Mouse (Mus musculus) heart, postnatal 0 days (tissue): ENCODE results near the gene Mfrp. TPM values are rescaled to one million over a fixed set of nuclear protein-coding genes. Genes with fewer than 3 reads are reported as not detected.
A peak's percentile ranks its signal among the peaks of the same experiment; 100 is the strongest.

Source experiments
- ATAC-seq: fragments of 200-750 bp; cut with Nextera tagmentation; 2 replicates; pipeline ENCODE4 v1.8.0; 2017; ENCODE audit warnings: low read depth, moderate number of reproducible peaks, moderate library complexity; ENCODE audit not compliant: insufficient read depth
- DNase-seq: peaks from one replicate; pipeline ENCODE4 v3.0.0-alpha.2; 2016; ENCODE audit warnings: low spot score
- H3K27ac ChIP-seq: fragments of 300-500 bp; sonication (generic); 2 replicates; pipeline ENCODE4 v1.5.1; 2014; ENCODE audit warnings: low read depth, mild to moderate bottlenecking
- H3K27me3 ChIP-seq: fragments of 300-500 bp; sonication (generic); 2 replicates; pipeline ENCODE4 v1.6.1; 2014; ENCODE audit warnings: low read length, mixed read lengths; ENCODE audit not compliant: control insufficient read depth, insufficient read depth
- H3K36me3 ChIP-seq: fragments of 300-500 bp; sonication (generic); replicated peaks from 2 replicates; pipeline ENCODE4 v1.6.1; 2014; ENCODE audit warnings: low read length, mixed read lengths; ENCODE audit not compliant: control insufficient read depth, insufficient read depth
- H3K4me1 ChIP-seq: fragments of 300-500 bp; sonication (generic); 2 replicates; pipeline ENCODE4 v1.6.1; 2014; ENCODE audit warnings: antibody characterized with exemption; ENCODE audit not compliant: control insufficient read depth, insufficient read depth
- H3K4me2 ChIP-seq: fragments of 300-500 bp; sonication (generic); 2 replicates; pipeline ENCODE4 v1.6.1; 2014; ENCODE audit warnings: low read depth, mild to moderate bottlenecking, low read length, moderate library complexity
- H3K4me3 ChIP-seq: fragments of 300-500 bp; sonication (generic); 2 replicates; pipeline ENCODE4 v1.5.1; 2014; ENCODE audit warnings: low read depth, low read length
- H3K9ac ChIP-seq: fragments of 300-500 bp; sonication (generic); replicated peaks from 2 replicates; pipeline ENCODE4 v1.6.1; 2014; ENCODE audit warnings: low read depth, low read length, mixed read lengths
- H3K9me3 ChIP-seq: fragments of 300-500 bp; sonication (generic); replicated peaks from 2 replicates; pipeline ENCODE4 v1.6.1; 2016; ENCODE audit warnings: low read length; ENCODE audit not compliant: control insufficient read depth
- CTCF ChIP-seq: IDR thresholded peaks from 2 replicates; pipeline ENCODE4 v1.5.1; 2016; ENCODE audit warnings: antibody characterized with exemption, control low read depth, low read depth
- EP300 ChIP-seq: IDR thresholded peaks from 2 replicates; pipeline ENCODE4 v1.6.1; 2016; ENCODE audit warnings: antibody characterized with exemption, low read depth
- WGBS: fragments of 180-500 bp; shearing (Covaris S2); extraction: QIAGEN DNeasy Blood & Tissue Kit; methylation state at CpG from one replicate; pipeline ENCODE4 v1.1.7; 2014; 5-methylcytosine and 5-hydroxymethylcytosine counted together
- polyA plus RNA-seq: library from polyadenylated mRNA; unstranded; fragments of >200 nt; fragmentation: Nextera tagmentation; extraction: Ambion mirVana; gene quantifications from 2 replicates; pipeline ENCODE4 v1.2.1, GENCODE M21; 2015
- total RNA-seq: library from RNA; depleted of rRNA; stranded (reverse); fragments of >200 nt; gene quantifications from 2 replicates; pipeline ENCODE4 v1.2.3, GENCODE M21; 2014; ENCODE audit warnings: low replicate concordance

Gene Mfrp
- total and polyA plus RNA-seq, 2 experiments from 2014 or later = not detected

GRCm38 (mm10) chr9:44114453-44114852, 12.9 kb downstream of the Mfrp start:
- no peak overlapping the region for H3K27ac ChIP-seq
- no peak overlapping the region for H3K4me3 ChIP-seq
- peaks cover 11% of the 10 kb centered on the region for H3K4me1 ChIP-seq
- 74% methylated on average over 2 of the region's 2 CpGs for WGBS
- no peaks in the 10 kb centered on the region for H3K27me3 ChIP-seq
- no peaks in the 10 kb centered on the region for H3K36me3 ChIP-seq
- no peak overlapping the region for H3K9ac ChIP-seq
- no peaks in the 10 kb centered on the region for H3K9me3 ChIP-seq
- no peak overlapping the region for H3K4me2 ChIP-seq
- DNase-seq (no peak), ATAC-seq (no peak)
- TF ChIP-seq CTCF (no peak), EP300 (no peak)

- no peak for DNase-seq
- no peak overlapping the region for H3K4me2 ChIP-seq
- H3K4me1 ChIP-seq = peaks cover under 1% of the 10 kb centered on the region; the same call in 1 of the 2 replicates
- H3K36me3 ChIP-seq = no peaks in the 10 kb centered on the region
- H3K9me3 ChIP-seq = no peaks in the 10 kb centered on the region
- H3K27me3 ChIP-seq = no peaks in the 10 kb centered on the region
- 80% methylated on average over 9 of the region's 9 CpGs for WGBS
- H3K27ac ChIP-seq = no peak overlapping the region
- no peak overlapping the region for H3K9ac ChIP-seq
- no peak overlapping the region for H3K4me3 ChIP-seq
- ATAC-seq = no peak
- TF ChIP-seq EP300 (no peak), CTCF (no peak)
These were observed 14.1 kb downstream of the Mfrp start for GRCm38 (mm10) chr9:44115599-44115998.

GRCm38 (mm10) chr9:44116182-44116581, 14.7 kb downstream of the Mfrp start:
- 89% methylated on average over 4 of the region's 4 CpGs for WGBS
- Histone ChIP-seq H3K27ac (no peak overlapping the region), H3K4me1 (no peaks in the 10 kb centered on the region), H3K4me2 (no peak overlapping the region), H3K4me3 (no peak overlapping the region), H3K36me3 (no peaks in the 10 kb centered on the region), H3K9ac (no peak overlapping the region), H3K9me3 (no peaks in the 10 kb centered on the region), H3K27me3 (no peaks in the 10 kb centered on the region)
- TF ChIP-seq CTCF (no peak), EP300 (no peak)
- ATAC-seq (no peak), DNase-seq (no peak)

- WGBS = 56% methylated on average over 5 of the region's 5 CpGs
- H3K9me3 ChIP-seq = no peaks in the 10 kb centered on the region
- H3K4me2 ChIP-seq = no peak overlapping the region
- no peaks in the 10 kb centered on the region for H3K27me3 ChIP-seq
- TF ChIP-seq EP300 = no peak
- TF ChIP-seq CTCF = peak; percentile 46
- H3K36me3 ChIP-seq = no peaks in the 10 kb centered on the region
- no peak for DNase-seq
- H3K27ac ChIP-seq = no peak overlapping the region
- no peaks in the 10 kb centered on the region for H3K4me1 ChIP-seq
- no peak overlapping the region for H3K9ac ChIP-seq
- ATAC-seq = no peak
- no peak overlapping the region for H3K4me3 ChIP-seq
These were observed 17.5 kb downstream of the Mfrp start for GRCm38 (mm10) chr9:44119011-44119410.

- Histone ChIP-seq H3K4me3 (no peak overlapping the region), H3K36me3 (no peaks in the 10 kb centered on the region), H3K9ac (no peak overlapping the region), H3K4me2 (no peak overlapping the region), H3K27ac (no peak overlapping the region), H3K9me3 (no peaks in the 10 kb centered on the region), H3K4me1 (no peaks in the 10 kb centered on the region), H3K27me3 (no peaks in the 10 kb centered on the region)
- ATAC-seq = no peak
- TF ChIP-seq EP300 (no peak), CTCF (no peak)
- WGBS = 62% methylated on average over 8 of the region's 8 CpGs
- DNase-seq = no peak
These were observed 18.5 kb downstream of the Mfrp start for GRCm38 (mm10) chr9:44119948-44120465.

GRCm38 (mm10) chr9:44124317-44124716, 22.8 kb downstream of the Mfrp start:
- peak; percentile 54 for TF ChIP-seq CTCF
- no peak for TF ChIP-seq EP300
- DNase-seq (no peak), ATAC-seq (no peak)
- Histone ChIP-seq H3K27me3 (no peaks in the 10 kb centered on the region), H3K36me3 (no peaks in the 10 kb centered on the region), H3K9me3 (no peaks in the 10 kb centered on the region), H3K4me1 (peaks cover 3% of the 10 kb centered on the region; the same call in 1 of the 2 replicates), H3K4me2 (no peak overlapping the region), H3K27ac (no peak overlapping the region), H3K9ac (no peak overlapping the region), H3K4me3 (no peak overlapping the region)
- WGBS = 60% methylated on average over 6 of the region's 6 CpGs
